Mouse (Mus musculus) C2C12 (cell line): Measurements from ENCODE around the gene Cacna2d4.

Source experiments
- CTCF ChIP-seq: IDR thresholded peaks from one replicate; pipeline ENCODE4 v1.5.1; 2011; ENCODE audit not compliant: control insufficient read depth, insufficient read depth, insufficient read length
- MAX ChIP-seq: IDR thresholded peaks from one replicate; pipeline ENCODE4 v1.6.1; 2011; ENCODE audit warnings: mild to moderate bottlenecking, control low read depth
- MYOD1 ChIP-seq: IDR thresholded peaks from one replicate; pipeline ENCODE4 v1.6.1; 2011; ENCODE audit warnings: low read depth; ENCODE audit not compliant: control insufficient read depth, insufficient read length
- MYOG ChIP-seq: IDR thresholded peaks from one replicate; pipeline ENCODE4 v1.6.1; 2011; ENCODE audit not compliant: control insufficient read depth, insufficient read length; ENCODE audit errors: extremely low read depth
- USF1 ChIP-seq: IDR thresholded peaks from one replicate; pipeline ENCODE4 v1.6.1; 2011; ENCODE audit warnings: low read depth, mild to moderate bottlenecking, control low read depth, moderate library complexity

DNA sequence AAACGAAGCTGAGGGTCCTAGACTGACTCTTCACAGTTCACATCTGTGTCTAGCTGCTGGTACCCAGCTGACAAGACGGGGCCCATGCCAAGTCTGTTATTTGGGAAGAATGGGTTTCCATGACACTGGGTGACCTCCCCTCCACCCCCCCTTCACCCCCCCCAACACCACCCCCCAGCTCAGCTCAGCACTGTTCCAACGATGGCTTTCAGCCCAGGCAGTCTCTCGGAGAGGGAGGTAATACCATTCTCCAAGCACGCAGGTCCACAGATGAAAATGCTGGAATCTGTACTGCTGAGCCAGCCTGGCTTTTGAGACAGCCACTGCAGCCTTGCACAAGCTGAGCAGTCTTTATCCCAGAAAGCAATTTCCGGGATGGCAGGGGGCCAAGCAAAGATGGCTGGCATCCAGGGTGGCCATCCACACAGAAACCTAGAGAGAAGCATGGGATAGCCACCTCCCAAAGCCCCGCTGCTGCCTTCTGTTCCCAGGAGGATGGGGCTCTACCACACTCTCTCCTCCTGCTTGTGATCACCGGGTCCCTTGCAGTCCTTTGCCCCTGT lies 1.2 kb downstream of the Cacna2d4 start:
- no peak for TF ChIP-seq CTCF
- TF ChIP-seq USF1, result no peak
- no peak for TF ChIP-seq MYOG
- no peak for TF ChIP-seq MAX
- TF ChIP-seq MYOD1, result no peak
